Mouse (Mus musculus) midbrain, embryonic 11.5 days (tissue): ENCODE data around the gene Osbpl7. TPM values are rescaled to one million over a fixed set of nuclear protein-coding genes. Genes with fewer than 3 reads are reported as not detected.

Source experiments
- ATAC-seq: fragments of 200-750 bp; cut with Nextera tagmentation; 2 replicates; pipeline ENCODE4 v1.8.0; 2017; ENCODE audit warnings: moderate TSS enrichment, moderate library complexity; ENCODE audit not compliant: low FRiP score
- DNase-seq: peaks from one replicate; pipeline ENCODE4 v3.0.0; 2015; ENCODE audit warnings: low spot score; ENCODE audit errors: missing footprints
- H3K27ac ChIP-seq: fragments of 300-500 bp; sonication (generic); 2 replicates; pipeline ENCODE4 v1.5.1; 2014; ENCODE audit warnings: low read depth, low read length
- H3K27me3 ChIP-seq: fragments of 300-500 bp; sonication (generic); 2 replicates; pipeline ENCODE4 v1.6.1; 2014; ENCODE audit warnings: mild to moderate bottlenecking, low read length, moderate library complexity, mixed read lengths; ENCODE audit not compliant: control insufficient read depth, insufficient read depth
- H3K36me3 ChIP-seq: fragments of 300-500 bp; sonication (generic); 2 replicates; pipeline ENCODE4 v1.6.1; 2014; ENCODE audit warnings: mild to moderate bottlenecking, low read length, moderate library complexity, mixed read lengths; ENCODE audit not compliant: control insufficient read depth, insufficient read depth
- H3K4me1 ChIP-seq: fragments of 300-500 bp; sonication (generic); 2 replicates; pipeline ENCODE4 v1.6.1; 2014; ENCODE audit warnings: low read length; ENCODE audit not compliant: control insufficient read depth, insufficient read depth
- H3K4me2 ChIP-seq: fragments of 300-500 bp; sonication (generic); 2 replicates; pipeline ENCODE4 v1.6.1; 2014; ENCODE audit warnings: mild to moderate bottlenecking, moderate library complexity
- H3K4me3 ChIP-seq: fragments of 300-500 bp; sonication (generic); 2 replicates; pipeline ENCODE4 v1.5.1; 2014; ENCODE audit warnings: low read depth, low read length
- H3K9ac ChIP-seq: fragments of 300-500 bp; sonication (generic); 2 replicates; pipeline ENCODE4 v1.6.1; 2014; ENCODE audit warnings: low read length
- H3K9me3 ChIP-seq: fragments of 300-500 bp; sonication (generic); 2 replicates; pipeline ENCODE4 v1.6.1; 2016; ENCODE audit warnings: low read length; ENCODE audit not compliant: control insufficient read depth
- WGBS: fragments of 180-500 bp; shearing (Covaris S2); extraction: QIAGEN DNeasy Blood & Tissue Kit; methylation state at CpG from one replicate; pipeline ENCODE4 v1.1.7; 2014; 5-methylcytosine and 5-hydroxymethylcytosine counted together
- polyA plus RNA-seq: library from polyadenylated mRNA; unstranded; fragments of >200 nt; fragmentation: Nextera tagmentation; extraction: Ambion mirVana; gene quantifications from 2 replicates; pipeline ENCODE4 v1.2.1, GENCODE M21; 2014

Osbpl7 gene
- polyA plus RNA-seq, 1 experiment from 2014 or later: 4.8 TPM

DNA sequence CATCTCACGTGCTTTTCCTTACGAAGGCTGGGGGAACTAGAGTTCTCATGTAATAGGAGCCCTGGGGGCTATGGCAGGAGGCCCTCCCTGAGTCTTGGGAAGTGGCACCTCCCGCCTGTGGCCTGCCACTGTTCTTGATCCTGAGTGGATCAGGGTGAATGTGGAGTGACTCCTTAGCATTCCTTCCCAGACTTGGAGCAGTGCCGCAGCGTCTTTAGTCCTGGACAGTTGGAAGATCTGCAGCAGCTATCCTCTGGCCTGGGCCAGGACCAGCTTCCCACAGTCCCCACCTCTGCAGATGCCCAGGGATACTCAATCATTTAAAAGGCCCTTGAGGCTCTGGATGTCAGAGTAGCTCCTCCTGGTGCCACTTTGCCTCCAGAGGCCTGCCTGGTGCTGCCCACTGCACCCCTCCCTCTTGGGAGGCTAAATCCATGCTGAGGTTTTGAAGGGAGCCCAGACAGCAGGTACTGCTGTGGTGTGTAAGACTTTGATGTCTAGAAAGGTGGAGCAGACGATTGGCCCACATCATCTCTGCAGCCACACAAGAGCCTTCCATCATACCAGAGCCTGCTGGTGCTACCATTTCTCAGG lies 839 bp upstream of the Osbpl7 start:
- DNase-seq: no peak
- H3K36me3 ChIP-seq: peaks cover 11% of the 10 kb centered on the region; the same call in 1 of the 2 replicates
- H3K27ac ChIP-seq: no peak overlapping the region
- H3K9me3 ChIP-seq: no peaks in the 10 kb centered on the region
- WGBS: 82% methylated on average over 6 of the region's 6 CpGs
- H3K4me1 ChIP-seq: peaks cover 13% of the 10 kb centered on the region
- H3K9ac ChIP-seq: no peak overlapping the region
- H3K4me2 ChIP-seq: no peak overlapping the region
- no peak overlapping the region for H3K4me3 ChIP-seq
- no peaks in the 10 kb centered on the region for H3K27me3 ChIP-seq
- ATAC-seq: no peak

- Histone ChIP-seq H3K9me3 (no peaks in the 10 kb centered on the region), H3K27ac (no peak overlapping the region), H3K4me1 (peaks cover 13% of the 10 kb centered on the region), H3K27me3 (no peaks in the 10 kb centered on the region), H3K36me3 (peaks cover 13% of the 10 kb centered on the region; the same call in 1 of the 2 replicates), H3K9ac (peak overlapping the region; percentile 82), H3K4me3 (peak overlapping the region; percentile 65), H3K4me2 (peak overlapping the region; percentile 94)
- peak; percentile 17 for ATAC-seq
- WGBS: 34% methylated on average over 13 of the region's 13 CpGs
- DNase-seq: peak; percentile 87
Measured at GRCm38 (mm10) chr11:97050944-97051586, 637 bp downstream of the Osbpl7 start.

- Histone ChIP-seq H3K27ac (no peak overlapping the region), H3K4me3 (no peak overlapping the region), H3K36me3 (peaks cover 11% of the 10 kb centered on the region; the same call in 1 of the 2 replicates), H3K9ac (no peak overlapping the region), H3K4me2 (no peak overlapping the region), H3K4me1 (peaks cover 13% of the 10 kb centered on the region), H3K27me3 (no peaks in the 10 kb centered on the region), H3K9me3 (no peaks in the 10 kb centered on the region)
- WGBS: 36% methylated on average over 11 of the region's 11 CpGs
- ATAC-seq (no peak), DNase-seq (no peak)
Measured at GRCm38 (mm10) chr11:97052219-97052646, 1.8 kb downstream of the Osbpl7 start.

GRCm38 (mm10) chr11:97063274-97063920 lies 13.0 kb downstream of the Osbpl7 start:
- no peaks in the 10 kb centered on the region for H3K27me3 ChIP-seq
- H3K36me3 ChIP-seq: no peaks in the 10 kb centered on the region; the same call in 1 of the 2 replicates
- H3K9me3 ChIP-seq: no peaks in the 10 kb centered on the region
- ATAC-seq (no peak), DNase-seq (no peak)
- H3K4me2 ChIP-seq: no peak overlapping the region
- peaks cover 4% of the 10 kb centered on the region for H3K4me1 ChIP-seq
- H3K9ac ChIP-seq: 0 out of 2 replicates have a peak overlapping the region, but pooled peaks have one; percentile 21
- 46% methylated on average over 9 of the region's 9 CpGs for WGBS
- peak overlapping the region; percentile 47 for H3K27ac ChIP-seq
- H3K4me3 ChIP-seq: no peak overlapping the region

GRCm38 (mm10) chr11:97063921-97064295 lies 13.5 kb downstream of the Osbpl7 start:
- WGBS: 85% methylated on average over 3 of the region's 3 CpGs
- Histone ChIP-seq H3K9me3 (no peaks in the 10 kb centered on the region), H3K4me2 (no peak overlapping the region), H3K27me3 (no peaks in the 10 kb centered on the region), H3K4me1 (peaks cover 4% of the 10 kb centered on the region), H3K4me3 (no peak overlapping the region), H3K27ac (peak overlapping the region; percentile 47), H3K36me3 (no peaks in the 10 kb centered on the region; the same call in 1 of the 2 replicates), H3K9ac (no peak overlapping the region)
- no peak for ATAC-seq
- no peak for DNase-seq

DNA sequence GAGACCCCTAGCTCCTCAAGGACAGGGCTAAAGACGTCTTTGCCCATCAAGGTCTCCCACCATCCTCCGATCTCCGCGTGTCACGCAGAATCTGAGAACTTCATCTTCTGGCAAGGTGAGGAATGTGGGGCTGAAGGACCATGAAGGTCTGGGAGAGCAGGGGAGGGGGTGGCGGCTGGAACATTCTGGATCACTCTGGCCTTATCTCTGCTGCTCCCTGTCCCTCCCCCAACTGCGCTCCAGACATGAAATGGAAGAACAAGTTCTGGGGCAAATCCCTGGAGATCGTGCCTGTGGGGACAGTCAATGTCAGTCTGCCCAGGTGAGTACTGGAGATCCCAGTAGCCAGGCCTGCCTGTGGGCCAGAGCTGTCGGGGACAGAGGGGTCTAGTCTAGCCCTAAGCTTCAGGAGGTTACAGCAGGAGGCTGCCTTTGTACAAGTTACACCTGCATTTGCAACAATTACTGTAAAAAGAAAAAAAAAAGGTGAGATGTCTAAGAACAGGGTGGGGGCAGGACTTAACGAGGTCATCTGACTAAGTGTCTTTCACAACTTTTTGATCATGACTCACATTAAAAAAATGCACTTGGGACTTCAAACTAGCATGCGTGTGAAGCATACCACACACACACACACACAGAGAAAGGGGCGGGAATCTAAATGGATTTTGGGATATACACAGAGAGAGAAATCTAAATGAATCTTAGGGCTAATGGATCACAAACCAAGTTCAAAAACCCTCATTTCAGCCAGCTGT lies 15.3 kb downstream of the Osbpl7 start:
- Histone ChIP-seq H3K4me1 (peaks cover 4% of the 10 kb centered on the region), H3K9ac (no peak overlapping the region), H3K4me3 (no peak overlapping the region), H3K4me2 (no peak overlapping the region), H3K9me3 (no peaks in the 10 kb centered on the region), H3K27me3 (no peaks in the 10 kb centered on the region), H3K36me3 (no peaks in the 10 kb centered on the region; the same call in 1 of the 2 replicates), H3K27ac (no peak overlapping the region)
- DNase-seq (no peak), ATAC-seq (no peak)
- WGBS: 92% methylated on average over 12 of the region's 12 CpGs

GRCm38 (mm10) chr11:97066656-97067360 lies 16.4 kb downstream of the Osbpl7 start:
- 47% methylated on average over 22 of the region's 22 CpGs for WGBS
- Histone ChIP-seq H3K4me1 (peaks cover 4% of the 10 kb centered on the region), H3K27ac (no peak overlapping the region), H3K36me3 (no peaks in the 10 kb centered on the region; the same call in 1 of the 2 replicates), H3K27me3 (no peaks in the 10 kb centered on the region), H3K9me3 (no peaks in the 10 kb centered on the region), H3K4me3 (no peak overlapping the region), H3K9ac (no peak overlapping the region), H3K4me2 (no peak overlapping the region)
- no peak for ATAC-seq
- DNase-seq: no peak

DNA sequence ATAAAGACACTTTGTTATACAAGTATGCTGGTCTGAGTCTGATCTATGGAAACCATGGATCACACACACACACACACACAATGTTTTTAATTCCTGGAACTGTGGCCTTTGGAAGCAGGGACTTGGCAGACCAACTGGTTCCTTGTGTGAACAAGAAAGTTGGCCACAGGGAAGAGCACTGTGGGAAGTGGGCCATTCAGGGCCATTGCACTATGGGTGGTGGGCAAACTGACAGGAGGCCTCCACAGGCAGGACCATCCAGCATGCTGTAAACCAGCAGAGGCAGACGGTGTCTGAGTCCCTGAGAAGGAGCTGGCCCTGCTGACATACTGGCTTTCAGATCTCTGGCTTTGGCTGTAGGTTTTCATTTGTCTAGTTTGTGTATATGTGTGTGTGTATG lies 18.9 kb downstream of the Osbpl7 start:
- DNase-seq: no peak
- H3K27me3 ChIP-seq: no peaks in the 10 kb centered on the region
- H3K4me2 ChIP-seq: no peak overlapping the region
- no peaks in the 10 kb centered on the region for H3K4me1 ChIP-seq
- H3K9me3 ChIP-seq: no peaks in the 10 kb centered on the region
- WGBS: 65% methylated on average over 1 of the region's 1 CpGs
- H3K9ac ChIP-seq: no peak overlapping the region
- no peaks in the 10 kb centered on the region; the same call in 1 of the 2 replicates for H3K36me3 ChIP-seq
- no peak for ATAC-seq
- no peak overlapping the region for H3K27ac ChIP-seq
- no peak overlapping the region for H3K4me3 ChIP-seq
